Mouse (Mus musculus) liver, adult 2 months (tissue): ENCODE results near the gene Coq5. TPM values are rescaled to one million over a fixed set of nuclear protein-coding genes. Genes with fewer than 3 reads are reported as not detected.

Experiments used
- DNase-seq: peaks from one replicate; pipeline ENCODE4 v3.0.0-alpha.2; 2011; ENCODE audit warnings: low read depth, low spot score; ENCODE audit errors: extremely low read depth
- H3K27ac ChIP-seq: fragments of 200-500 bp; replicated peaks from 2 replicates; pipeline ENCODE4 v1.5.1; 2012; ENCODE audit warnings: low read depth, mild to moderate bottlenecking, control low read depth, inconsistent platforms, low read length; ENCODE audit not compliant: insufficient read depth
- H3K27me3 ChIP-seq: fragments of 200-500 bp; 2 replicates; pipeline ENCODE4 v1.6.1; 2012; ENCODE audit warnings: mild to moderate bottlenecking, moderate library complexity, low read length, inconsistent platforms; ENCODE audit not compliant: control insufficient read depth, insufficient read depth
- H3K36me3 ChIP-seq: fragments of 200-500 bp; 2 replicates; pipeline ENCODE4 v1.6.1; 2012; ENCODE audit warnings: low read length, inconsistent platforms; ENCODE audit not compliant: control insufficient read depth, insufficient read depth
- H3K4me1 ChIP-seq: fragments of 200-500 bp; 2 replicates; pipeline ENCODE4 v1.6.1; 2011; ENCODE audit warnings: low read length; ENCODE audit not compliant: control insufficient read depth, insufficient read depth
- H3K4me3 ChIP-seq: fragments of 200-500 bp; 2 replicates; pipeline ENCODE4 v1.5.1; 2011; ENCODE audit warnings: low read depth, mild to moderate bottlenecking, control low read depth, low read length, moderate library complexity; ENCODE audit not compliant: insufficient read depth
- H3K79me2 ChIP-seq: fragments of 200-500 bp; 2 replicates; pipeline ENCODE4 v1.6.1; 2012; ENCODE audit warnings: inconsistent platforms, mild to moderate bottlenecking, low read length, moderate library complexity; ENCODE audit not compliant: control insufficient read depth, insufficient read depth
- H3K9ac ChIP-seq: fragments of 200-500 bp; 2 replicates; pipeline ENCODE4 v1.6.1; 2012; ENCODE audit warnings: low read depth, mild to moderate bottlenecking, control low read depth, inconsistent platforms, low read length
- CTCF ChIP-seq: fragments of 200-500 bp; IDR thresholded peaks from 2 replicates; pipeline ENCODE4 v1.5.1; 2011; ENCODE audit warnings: low read depth, low read length, control low read depth
- POLR2A ChIP-seq: fragments of 200-500 bp; IDR thresholded peaks from 2 replicates; pipeline ENCODE4 v1.6.1; 2011; ENCODE audit warnings: low read length, control low read depth; ENCODE audit not compliant: insufficient read depth; ENCODE audit errors: extremely low read depth
- WGBS: fragments of 180-500 bp; shearing (Covaris S2); methylation state at CpG from one replicate; pipeline ENCODE4 v1.1.7; 2018; 5-methylcytosine and 5-hydroxymethylcytosine counted together
- polyA plus RNA-seq: library from polyadenylated mRNA; depleted of rRNA; stranded (reverse); fragments of >200 nt; gene quantifications from 2 replicates; pipeline ENCODE4 v1.2.3, GENCODE M21; 2012
- total RNA-seq: library from RNA; depleted of rRNA; stranded (reverse); fragments of >200 nt; gene quantifications from 2 replicates; pipeline ENCODE4 v1.2.3, GENCODE M21; 2014

Coq5 gene
- total and polyA plus RNA-seq, 2 experiments, result 13.7 to 20.7 TPM

GRCm38 (mm10) chr5:115262502-115263291 lies 16.8 kb upstream of the Coq5 start:
- Histone ChIP-seq H3K79me2 (peaks cover 43% of the 10 kb centered on the region), H3K9ac (no peak overlapping the region), H3K36me3 (peaks cover 14% of the 10 kb centered on the region), H3K27me3 (no peaks in the 10 kb centered on the region), H3K27ac (no peak overlapping the region), H3K4me3 (no peak overlapping the region), H3K4me1 (peaks cover 20% of the 10 kb centered on the region)
- no peak for TF ChIP-seq POLR2A
- no peak for TF ChIP-seq CTCF
- no peak for DNase-seq
- 94% methylated on average over 14 of the region's 14 CpGs for WGBS

GRCm38 (mm10) chr5:115266340-115266739 lies 13.1 kb upstream of the Coq5 start:
- Histone ChIP-seq H3K79me2 (peaks cover 62% of the 10 kb centered on the region), H3K27ac (no peak overlapping the region), H3K27me3 (no peaks in the 10 kb centered on the region), H3K4me3 (no peak overlapping the region), H3K9ac (peak overlapping the region; percentile 4; the same call in 1 of the 2 replicates), H3K36me3 (peaks cover 3% of the 10 kb centered on the region; the same call in 1 of the 2 replicates), H3K4me1 (peaks cover 37% of the 10 kb centered on the region)
- TF ChIP-seq CTCF, result no peak
- TF ChIP-seq POLR2A, result no peak
- no peak for DNase-seq
- WGBS, result 82% methylated on average over 5 of the region's 5 CpGs

DNA sequence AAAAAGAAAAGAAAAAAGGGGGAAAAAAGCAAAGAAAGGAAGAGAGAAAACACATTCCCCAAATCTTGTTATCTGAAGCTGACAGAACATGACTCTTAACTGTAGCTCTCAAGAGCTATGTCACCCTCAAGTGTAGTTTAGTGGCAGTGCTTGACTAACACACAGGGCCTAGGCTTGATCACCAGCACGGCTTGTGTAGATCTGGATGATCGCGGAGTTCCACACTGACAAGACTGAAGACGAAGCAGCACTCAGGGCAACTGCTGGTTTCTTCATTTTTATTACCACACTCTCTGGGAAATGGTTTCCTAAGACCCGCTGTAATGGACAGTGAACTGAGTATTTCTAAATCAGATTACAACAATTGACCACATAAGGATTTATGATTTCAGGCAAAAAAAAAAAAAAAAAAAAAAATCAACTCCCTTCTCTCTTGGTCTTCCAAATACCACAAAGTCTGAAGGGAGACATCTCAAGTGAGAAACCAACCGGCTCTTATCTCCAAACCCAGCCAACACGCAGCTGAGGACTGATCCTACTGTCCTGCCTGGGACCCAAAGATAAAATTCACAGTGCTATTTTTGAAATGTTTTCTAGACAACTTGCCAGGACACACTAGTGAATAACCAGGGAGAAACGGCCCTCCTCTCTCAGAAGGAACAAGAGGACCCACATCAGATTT lies 12.5 kb upstream of the Coq5 start:
- peaks cover 3% of the 10 kb centered on the region; the same call in 1 of the 2 replicates for H3K36me3 ChIP-seq
- H3K4me3 ChIP-seq, result no peak overlapping the region
- no peaks in the 10 kb centered on the region for H3K27me3 ChIP-seq
- DNase-seq, result no peak
- H3K4me1 ChIP-seq, result peaks cover 34% of the 10 kb centered on the region
- H3K9ac ChIP-seq, result no peak overlapping the region
- H3K79me2 ChIP-seq, result peaks cover 66% of the 10 kb centered on the region
- TF ChIP-seq CTCF (no peak), POLR2A (no peak)
- H3K27ac ChIP-seq, result no peak overlapping the region
- WGBS, result 51% methylated on average over 8 of the region's 8 CpGs

DNA sequence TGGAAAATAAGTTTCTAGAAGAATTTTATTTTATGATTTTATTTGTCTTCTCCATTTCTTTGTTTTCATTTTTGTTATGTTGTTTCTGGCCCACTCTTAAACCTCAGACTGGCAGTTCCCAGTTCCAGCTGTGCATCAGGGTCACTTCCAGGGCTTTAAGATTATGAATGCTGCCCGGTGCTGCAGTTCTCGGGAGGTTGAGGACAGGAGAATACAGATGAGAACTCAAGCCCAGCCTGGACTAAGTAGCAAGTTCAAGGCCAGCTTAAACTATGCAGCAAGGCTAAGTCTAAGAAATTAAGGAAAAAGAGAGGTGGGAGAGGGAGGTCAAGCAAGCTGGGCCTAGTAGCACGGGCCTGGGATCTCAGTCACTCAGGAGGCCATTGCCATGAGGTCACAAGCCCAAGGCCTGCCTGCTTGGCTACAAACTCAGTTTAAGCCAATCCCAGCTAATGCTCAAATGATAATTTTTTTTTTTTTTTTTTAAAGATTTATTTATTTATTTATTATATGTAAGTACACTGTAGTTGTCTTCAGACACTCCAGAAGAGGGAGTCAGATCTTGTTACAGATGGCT lies 11.9 kb upstream of the Coq5 start:
- Histone ChIP-seq H3K9ac (no peak overlapping the region), H3K79me2 (peaks cover 68% of the 10 kb centered on the region), H3K36me3 (peaks cover 3% of the 10 kb centered on the region; the same call in 1 of the 2 replicates), H3K4me3 (no peak overlapping the region), H3K27ac (no peak overlapping the region), H3K27me3 (no peaks in the 10 kb centered on the region), H3K4me1 (peaks cover 34% of the 10 kb centered on the region)
- DNase-seq, result no peak
- no peak for TF ChIP-seq CTCF
- no peak for TF ChIP-seq POLR2A
- WGBS, result 40% methylated on average over 3 of the region's 3 CpGs

DNA sequence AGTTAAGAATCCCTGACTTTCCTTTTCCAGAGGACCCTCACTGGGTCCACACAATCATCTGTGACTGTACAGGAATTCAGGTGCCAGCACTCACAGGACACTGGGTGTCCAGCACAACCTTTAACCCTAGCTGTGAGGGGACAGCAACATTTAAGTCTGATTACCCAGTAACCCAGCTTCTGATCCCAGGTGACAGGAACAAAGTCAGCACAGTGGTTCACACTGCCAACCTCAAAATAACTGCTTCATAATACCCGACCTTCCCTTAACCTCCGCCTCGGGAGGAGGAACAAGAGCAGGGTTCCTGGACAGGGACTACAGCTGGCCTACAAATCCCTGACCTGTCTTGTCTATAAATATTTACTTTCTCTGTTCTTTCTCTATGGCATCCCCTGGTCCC lies 11.2 kb upstream of the Coq5 start:
- WGBS, result 3% methylated on average over 3 of the region's 3 CpGs
- peak; percentile 97 for DNase-seq
- peaks cover 36% of the 10 kb centered on the region for H3K4me1 ChIP-seq

More for the DNA sequence above, 11.2 kb upstream of the Coq5 start:
- Histone ChIP-seq H3K4me3 (no peak overlapping the region), H3K79me2 (peaks cover 62% of the 10 kb centered on the region), H3K36me3 (peaks cover 3% of the 10 kb centered on the region; the same call in 1 of the 2 replicates), H3K27me3 (no peaks in the 10 kb centered on the region), H3K9ac (no peak overlapping the region), H3K27ac (peak overlapping the region; percentile 64)
- TF ChIP-seq CTCF (no peak), POLR2A (no peak)
